Mouse (Mus musculus): ENCODE data around the gene Ubqlnl.

Ubqlnl gene

GRCm38 (mm10) chr7:104150456-104150855 lies at the start of gene Ubqlnl:
Gene Ubqlnl, minus strand, starts transcription at chr7:104150556.
- no peak for DNase-seq (ENCODE audit: low read depth, low spot score)

- DNase-seq (ENCODE audit: low read depth, low spot score): peak; percentile 14
These were observed 49.5 kb upstream of the Ubqlnl start for GRCm38 (mm10) chr7:104199822-104200221.

DNA sequence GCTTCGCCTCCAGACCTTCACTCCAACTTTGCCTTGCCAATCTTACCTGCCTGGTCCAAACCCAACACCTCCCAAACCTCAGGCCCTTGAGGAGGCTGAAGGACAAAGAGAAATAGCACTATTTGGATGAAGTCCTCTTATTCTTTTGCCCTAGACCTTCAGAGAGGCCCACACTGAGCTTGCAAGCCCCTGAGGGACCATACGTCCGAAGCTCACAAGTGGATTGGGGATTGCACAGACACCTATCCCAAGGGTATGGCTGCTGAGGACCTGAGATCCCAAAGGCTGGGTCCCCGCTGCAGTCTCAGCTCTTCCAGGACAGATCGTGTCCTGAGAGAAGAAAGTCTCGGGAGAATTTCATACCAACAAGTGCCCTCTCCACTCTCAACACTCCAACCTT lies 45.5 kb upstream of the Ubqlnl start, which contains the start of gene Olfr649:
Gene Olfr649 (minus strand): TSS at position 101 of the 400 bp plus-strand sequence.
- no peak for DNase-seq (ENCODE audit: low read depth, low spot score)

- DNase-seq (ENCODE audit: low read depth, low spot score): no peak
These were observed 40.9 kb upstream of the Ubqlnl start for GRCm38 (mm10) chr7:104191275-104191674.

GRCm38 (mm10) chr7:104183292-104183691 lies 32.9 kb upstream of the Ubqlnl start, which contains the start of gene Olfr648:
Gene Olfr648, minus strand, starts transcription at chr7:104183392.
- DNase-seq (ENCODE audit: low read depth, low spot score): no peak

- no peak for DNase-seq (ENCODE audit: low read depth, low spot score)
These were observed 28.7 kb upstream of the Ubqlnl start for GRCm38 (mm10) chr7:104179074-104179473.

- no peak for DNase-seq (ENCODE audit: low read depth, low spot score)
These were observed 28.2 kb upstream of the Ubqlnl start for GRCm38 (mm10) chr7:104178422-104179054.

GRCm38 (mm10) chr7:104175085-104175484 lies 24.7 kb upstream of the Ubqlnl start:
- DNase-seq (ENCODE audit: low read depth, low spot score): no peak

- no peak for DNase-seq (ENCODE audit: low read depth, low spot score)
These were observed 19.4 kb upstream of the Ubqlnl start for GRCm38 (mm10) chr7:104169634-104170204.

GRCm38 (mm10) chr7:104167105-104167504 lies 16.7 kb upstream of the Ubqlnl start:
- DNase-seq (ENCODE audit: low read depth, low spot score): no peak

DNA sequence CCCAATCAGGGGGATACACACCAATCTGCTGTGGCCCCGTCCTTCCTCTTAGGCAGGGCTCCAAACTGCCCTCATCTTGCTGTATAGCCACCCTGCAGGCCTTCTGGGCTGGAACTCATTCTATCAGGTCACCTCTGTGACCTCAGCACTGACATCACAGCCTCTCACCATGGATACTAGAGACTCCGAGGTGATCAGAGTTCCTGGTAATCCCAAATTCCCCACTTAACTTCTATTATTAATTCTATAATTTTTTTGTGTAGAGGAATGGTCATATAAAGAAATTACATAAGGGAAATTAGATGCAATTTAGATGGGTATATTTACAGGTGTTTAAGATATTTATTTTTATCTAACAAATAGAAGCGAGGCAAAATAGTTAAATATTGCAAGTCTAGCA lies 7.2 kb downstream of the Ubqlnl start, which contains the start of gene Ubqln3:
Gene Ubqln3 (minus strand): TSS at position 101 of the 400 bp plus-strand sequence.
- DNase-seq (ENCODE audit: low read depth, low spot score): no peak

- no peak for DNase-seq (ENCODE audit: low read depth, low spot score)
These were observed 13.1 kb downstream of the Ubqlnl start, which contains the start of gene Olfr643 for GRCm38 (mm10) chr7:104137305-104137704. Gene Olfr643, minus strand, starts transcription at chr7:104137405.

DNA sequence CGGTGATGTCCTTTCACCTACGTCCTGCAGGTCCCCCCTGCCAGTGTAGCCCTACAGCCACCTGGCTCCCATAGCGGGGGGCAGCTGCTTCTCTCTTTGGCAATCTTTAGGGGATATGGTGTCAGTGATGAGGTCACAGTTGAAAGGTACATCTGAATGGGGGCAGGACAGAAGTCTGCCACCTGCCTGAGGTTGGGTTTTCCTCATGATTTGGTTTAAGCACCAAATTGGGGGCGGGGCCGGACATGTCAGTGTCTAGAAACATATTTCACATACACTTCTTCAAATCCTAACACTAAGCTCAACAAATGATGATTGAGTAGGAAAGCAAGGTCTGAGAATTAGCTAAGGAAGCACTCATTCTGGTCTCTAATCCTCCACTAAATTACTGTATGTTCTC lies 20.6 kb downstream of the Ubqlnl start, which contains the start of gene Ubqln5:
Gene Ubqln5 (minus strand): TSS at position 101 of the 400 bp plus-strand sequence.
- no peak for DNase-seq (ENCODE audit: low read depth, low spot score)

DNA sequence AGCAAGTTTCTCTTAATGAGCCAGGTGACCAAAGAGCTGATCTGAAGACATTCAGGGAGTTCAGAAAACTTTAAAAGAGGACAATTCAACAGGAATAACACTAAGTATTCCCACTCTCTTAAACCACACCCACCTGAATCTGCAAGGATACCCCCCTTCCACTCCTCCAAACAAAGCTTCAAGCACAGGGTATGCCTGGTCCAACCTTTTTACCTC lies 45.7 kb downstream of the Ubqlnl start, which contains the start of gene Olfr646:
Gene Olfr646 (plus strand): TSS at position 117 of the 216 bp plus-strand sequence.
- DNase-seq (ENCODE audit: low read depth, low spot score): no peak

DNA sequence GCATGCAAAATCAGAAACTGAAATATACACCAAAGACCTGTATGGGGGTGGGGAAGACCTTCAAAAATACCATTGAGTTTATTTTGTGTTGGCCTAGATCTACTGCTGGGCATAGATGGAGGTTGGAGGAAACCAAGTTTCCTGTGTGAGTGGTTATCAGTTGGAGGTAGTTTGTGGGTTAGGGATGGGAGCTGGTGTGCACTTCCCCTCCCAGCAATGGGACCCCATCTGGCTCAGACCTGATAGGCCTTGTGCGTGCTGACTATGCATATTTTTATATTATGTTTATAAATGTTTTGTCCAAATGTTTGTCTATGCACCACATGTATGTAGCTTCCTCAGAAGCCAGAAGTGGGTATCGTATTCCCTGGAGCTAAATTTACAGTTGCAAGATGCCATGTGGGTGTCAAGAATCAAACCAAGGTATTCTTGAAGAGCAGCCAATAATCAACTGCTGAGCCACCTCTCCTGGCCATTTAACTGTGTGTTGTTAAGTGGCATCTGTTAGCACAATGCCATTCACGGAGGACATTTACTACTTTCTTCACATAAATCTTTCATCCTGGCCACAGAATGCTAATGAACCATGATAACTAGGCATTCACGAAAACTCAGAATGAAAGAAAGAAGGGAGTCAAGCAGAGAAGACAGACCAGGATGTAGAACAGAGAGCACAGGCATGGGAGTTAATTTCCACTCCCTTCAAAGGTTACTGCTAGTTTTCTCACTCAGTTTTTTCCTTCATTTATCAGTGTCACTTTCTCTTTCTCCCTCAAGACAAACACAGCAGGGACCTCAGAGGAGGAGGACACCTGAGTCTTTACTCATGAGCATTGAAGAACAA lies 46.2 kb downstream of the Ubqlnl start:
- DNase-seq (ENCODE audit: low read depth, low spot score): peak; percentile 2

Data from embryo, embryonic 11.5 days (tissue).